Mouse (Mus musculus): Measurements from ENCODE around the gene Baz1b.

DNA sequence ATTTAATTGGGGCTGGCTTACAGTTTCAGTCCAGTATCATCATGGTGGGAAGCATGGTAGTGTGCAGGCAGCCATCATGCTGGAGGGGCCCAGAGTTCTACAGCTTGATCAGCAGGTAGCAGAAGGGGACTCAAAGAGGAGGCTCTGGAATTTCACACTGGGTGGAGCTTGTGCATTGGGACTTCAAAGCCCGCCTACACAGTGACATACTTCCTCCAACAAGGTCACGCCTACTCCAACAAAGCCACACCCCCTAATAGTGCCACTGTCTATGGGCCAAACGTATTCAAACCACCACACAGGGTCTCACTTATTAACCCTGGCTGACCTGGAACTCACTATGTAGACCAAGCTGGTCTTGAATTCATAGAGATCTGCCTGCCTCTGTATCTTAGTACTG is 69.1 kb downstream of the Baz1b start:
- TF ChIP-seq GATA1 (IDR thresholded peaks at IDR 0.05; ENCODE audit: low read length): no peak
- no peak for TF ChIP-seq TAL1 (IDR thresholded peaks at IDR 0.05; ENCODE audit: low read length)

Data from erythroblast, embryonic 14.5 days (primary cell).